Mouse (Mus musculus): ENCODE data around the gene Bicdl1. TPM values are rescaled to one million over a fixed set of nuclear protein-coding genes. Genes with fewer than 3 reads are reported as not detected.
A peak's percentile ranks its signal among the peaks of the same experiment; 100 is the strongest.
"Not testable (repeated sequence)": the region's sequence is repeated elsewhere in the genome, so short reads cannot be mapped to it uniquely, and the experiment has no call there.

Gene Bicdl1
- total RNA-seq (2021), result 1 to 10 TPM; 2.1 to 3.2 TPM
- long read RNA-seq, experiment 1, partial matches to known transcripts, result 0 of 9 reads
- long read RNA-seq, experiment 1, other reads (novel, unspliced or antisense), result 4 of 9 reads
- long read RNA-seq, experiment 2, partial matches to known transcripts, result 0 of 4 reads
- long read RNA-seq, experiment 2, other reads (novel, unspliced or antisense), result 2 of 4 reads

GRCm38 (mm10) chr5:115731001-115731731 lies at the start of gene Bicdl1:
Gene Bicdl1, minus strand, starts transcription at chr5:115731621.
- peak; percentile 74 for DNase-seq

GRCm38 (mm10) chr5:115776911-115777310 lies 45.5 kb upstream of the Bicdl1 start:
- DNase-seq, result no peak

GRCm38 (mm10) chr5:115775350-115775749 lies 43.9 kb upstream of the Bicdl1 start:
- no peak for DNase-seq

GRCm38 (mm10) chr5:115770048-115770447 lies 38.6 kb upstream of the Bicdl1 start:
- DNase-seq, result no peak

- no peak for DNase-seq
These were observed 37.7 kb upstream of the Bicdl1 start for GRCm38 (mm10) chr5:115769116-115769515.

- DNase-seq, result no peak
These were observed 35.4 kb upstream of the Bicdl1 start for GRCm38 (mm10) chr5:115766821-115767220.

GRCm38 (mm10) chr5:115763981-115764380 lies 32.6 kb upstream of the Bicdl1 start:
- DNase-seq, result no peak

GRCm38 (mm10) chr5:115760903-115761302 lies 29.5 kb upstream of the Bicdl1 start:
- peak; percentile 5 for DNase-seq

- DNase-seq, result no peak
These were observed 27.2 kb upstream of the Bicdl1 start for GRCm38 (mm10) chr5:115758431-115759180.

- DNase-seq, result no peak
These were observed 26.1 kb upstream of the Bicdl1 start for GRCm38 (mm10) chr5:115757516-115757915.

- no peak for DNase-seq
These were observed 24.1 kb upstream of the Bicdl1 start for GRCm38 (mm10) chr5:115755501-115755900.

- peak; percentile 6 for DNase-seq
These were observed 23.4 kb upstream of the Bicdl1 start for GRCm38 (mm10) chr5:115754831-115755230.

GRCm38 (mm10) chr5:115752883-115753282 lies 21.5 kb upstream of the Bicdl1 start:
- DNase-seq, result no peak

GRCm38 (mm10) chr5:115751916-115752315 lies 20.5 kb upstream of the Bicdl1 start:
- DNase-seq, result not testable (repeated sequence)

GRCm38 (mm10) chr5:115748316-115748715 lies 16.9 kb upstream of the Bicdl1 start:
- DNase-seq, result no peak

GRCm38 (mm10) chr5:115745319-115745718 lies 13.9 kb upstream of the Bicdl1 start:
- DNase-seq, result no peak

- no peak for DNase-seq
These were observed 6.6 kb upstream of the Bicdl1 start for GRCm38 (mm10) chr5:115738032-115738431.

- no peak for DNase-seq
These were observed 3.1 kb upstream of the Bicdl1 start for GRCm38 (mm10) chr5:115734570-115734969.

GRCm38 (mm10) chr5:115732849-115733216 lies 1.4 kb upstream of the Bicdl1 start:
- DNase-seq, result no peak

- peak; percentile 65 for DNase-seq
These were observed 891 bp upstream of the Bicdl1 start for GRCm38 (mm10) chr5:115732176-115732848.

- peak; percentile 9 for DNase-seq
These were observed 333 bp upstream of the Bicdl1 start for GRCm38 (mm10) chr5:115731732-115732175.

GRCm38 (mm10) chr5:115730314-115730713 lies 1.1 kb downstream of the Bicdl1 start:
- no peak for DNase-seq

GRCm38 (mm10) chr5:115726581-115726980 lies 4.8 kb downstream of the Bicdl1 start:
- DNase-seq, result no peak
